Mouse (Mus musculus): ENCODE measurements around the gene Cxcl9. TPM values are rescaled to one million over a fixed set of nuclear protein-coding genes. Genes with fewer than 3 reads are reported as not detected.

The Cxcl9 gene
- polyA plus RNA-seq, 1 experiment from 2014 or later: not detected

Other genes starting within 250 kb of the Cxcl9 start
- gene G3bp2, start 244.4 kb downstream of the Cxcl9 start, polyA plus RNA-seq (2015; fragmentation: Nextera tagmentation; extraction: Ambion mirVana): 174 and 191 TPM in 2 replicates
- 42.9 and 46.5 TPM in 2 replicates for gene Uso1, start 190.1 kb downstream of the Cxcl9 start, polyA plus RNA-seq (2015; fragmentation: Nextera tagmentation; extraction: Ambion mirVana)
- not detected in 2 replicates for gene U90926, start 112.7 kb downstream of the Cxcl9 start, polyA plus RNA-seq (2015; fragmentation: Nextera tagmentation; extraction: Ambion mirVana)
- gene Ppef2, start 71.8 kb downstream of the Cxcl9 start, polyA plus RNA-seq (2015; fragmentation: Nextera tagmentation; extraction: Ambion mirVana): 0.08 and 0.35 TPM in 2 replicates
- 21.3 and 24.1 TPM in 2 replicates for gene Naaa, start 49.9 kb downstream of the Cxcl9 start, polyA plus RNA-seq (2015; fragmentation: Nextera tagmentation; extraction: Ambion mirVana)
- 45.7 and 47.9 TPM in 2 replicates for gene Sdad1, start 17.6 kb downstream of the Cxcl9 start, polyA plus RNA-seq (2015; fragmentation: Nextera tagmentation; extraction: Ambion mirVana)
- gene Art3, start 3.7 kb upstream of the Cxcl9 start, polyA plus RNA-seq (2015; fragmentation: Nextera tagmentation; extraction: Ambion mirVana): 3.0 and 3.9 TPM in 2 replicates
- gene Cxcl10, start 20.8 kb upstream of the Cxcl9 start, polyA plus RNA-seq (2015; fragmentation: Nextera tagmentation; extraction: Ambion mirVana): 0.72 and 1.4 TPM in 2 replicates
- 54.1 and 55.1 TPM in 2 replicates for gene Nup54, start 107.1 kb upstream of the Cxcl9 start, polyA plus RNA-seq (2015; fragmentation: Nextera tagmentation; extraction: Ambion mirVana)
- gene Scarb2, start 178.8 kb upstream of the Cxcl9 start, polyA plus RNA-seq (2015; fragmentation: Nextera tagmentation; extraction: Ambion mirVana): 9.1 and 9.7 TPM in 2 replicates
- gene Fam47e, start 227.0 kb upstream of the Cxcl9 start, polyA plus RNA-seq (2015; fragmentation: Nextera tagmentation; extraction: Ambion mirVana): not detected in 2 replicates